Mouse (Mus musculus): Measurements from ENCODE around the gene Enho. TPM values are rescaled to one million over a fixed set of nuclear protein-coding genes. Genes with fewer than 3 reads are reported as not detected.

Gene Enho
- polyA plus RNA-seq, 1 experiment from 2014 or later, result 14.8 TPM

- Histone ChIP-seq H3K36me3 (ENCODE audit: control insufficient read depth, insufficient read depth, low read length) (no peaks in the 10 kb centered on the region), H3K4me2 (ENCODE audit: low read length) (no peak overlapping the region), H3K27me3 (replicated peaks; ENCODE audit: control insufficient read depth, insufficient read depth, low read length) (no peaks in the 10 kb centered on the region), H3K9ac (ENCODE audit: low read length) (no peak overlapping the region), H3K9me3 (ENCODE audit: control insufficient read depth, low read length) (no peaks in the 10 kb centered on the region), H3K4me1 (replicated peaks; ENCODE audit: control insufficient read depth, insufficient read depth, low read length) (peaks cover 21% of the 10 kb centered on the region), H3K27ac (ENCODE audit: low read depth) (0 out of 2 replicates have a peak overlapping the region, but pooled peaks have one; percentile 16), H3K4me3 (ENCODE audit: low read depth, low read length) (no peak overlapping the region)
- ATAC-seq (replicated peaks; ENCODE audit: low FRiP score, low TSS enrichment, low read depth) (peak; percentile 23; the same call in 1 of the 2 replicates), DNase-seq (ENCODE audit: low spot score) (no peak)
- WGBS, result 29% methylated on average over 5 of the region's 5 CpGs
Measured at GRCm38 (mm10) chr4:41671500-41671899, 31.4 kb upstream of the Enho start.

GRCm38 (mm10) chr4:41670836-41671235 lies 30.7 kb upstream of the Enho start:
- H3K4me2 ChIP-seq (ENCODE audit: low read length), result no peak overlapping the region
- no peak overlapping the region for H3K27ac ChIP-seq (ENCODE audit: low read depth)
- no peaks in the 10 kb centered on the region for H3K27me3 ChIP-seq (replicated peaks; ENCODE audit: control insufficient read depth, insufficient read depth, low read length)
- no peak overlapping the region for H3K4me3 ChIP-seq (ENCODE audit: low read depth, low read length)
- no peaks in the 10 kb centered on the region for H3K9me3 ChIP-seq (ENCODE audit: control insufficient read depth, low read length)
- no peak overlapping the region for H3K9ac ChIP-seq (ENCODE audit: low read length)
- DNase-seq (ENCODE audit: low spot score) (no peak), ATAC-seq (replicated peaks; ENCODE audit: low FRiP score, low TSS enrichment, low read depth) (no peak)
- H3K4me1 ChIP-seq (replicated peaks; ENCODE audit: control insufficient read depth, insufficient read depth, low read length), result peaks cover 19% of the 10 kb centered on the region
- H3K36me3 ChIP-seq (ENCODE audit: control insufficient read depth, insufficient read depth, low read length), result no peaks in the 10 kb centered on the region
- 91% methylated on average over 18 of the region's 18 CpGs for WGBS

- 81% methylated on average over 11 of the region's 11 CpGs for WGBS
- ATAC-seq (replicated peaks; ENCODE audit: low FRiP score, low TSS enrichment, low read depth), result no peak
- Histone ChIP-seq H3K4me3 (ENCODE audit: low read depth, low read length) (no peak overlapping the region), H3K4me1 (replicated peaks; ENCODE audit: control insufficient read depth, insufficient read depth, low read length) (peaks cover 32% of the 10 kb centered on the region), H3K36me3 (ENCODE audit: control insufficient read depth, insufficient read depth, low read length) (no peaks in the 10 kb centered on the region), H3K27me3 (replicated peaks; ENCODE audit: control insufficient read depth, insufficient read depth, low read length) (no peaks in the 10 kb centered on the region), H3K27ac (ENCODE audit: low read depth) (no peak overlapping the region), H3K4me2 (ENCODE audit: low read length) (no peak overlapping the region), H3K9ac (ENCODE audit: low read length) (no peak overlapping the region), H3K9me3 (ENCODE audit: control insufficient read depth, low read length) (no peaks in the 10 kb centered on the region)
- DNase-seq (ENCODE audit: low spot score), result no peak
Measured at GRCm38 (mm10) chr4:41666646-41667045, 26.5 kb upstream of the Enho start.

- DNase-seq (ENCODE audit: low spot score) (no peak), ATAC-seq (replicated peaks; ENCODE audit: low FRiP score, low TSS enrichment, low read depth) (0 out of 2 replicates have a peak, but pooled peaks have one; percentile 10)
- no peaks in the 10 kb centered on the region for H3K36me3 ChIP-seq (ENCODE audit: control insufficient read depth, insufficient read depth, low read length)
- H3K4me1 ChIP-seq (replicated peaks; ENCODE audit: control insufficient read depth, insufficient read depth, low read length), result peaks cover 38% of the 10 kb centered on the region
- no peak overlapping the region for H3K4me2 ChIP-seq (ENCODE audit: low read length)
- 2% methylated on average over 7 of the region's 8 CpGs for WGBS
- H3K9me3 ChIP-seq (ENCODE audit: control insufficient read depth, low read length), result no peaks in the 10 kb centered on the region
- H3K9ac ChIP-seq (ENCODE audit: low read length), result no peak overlapping the region
- no peaks in the 10 kb centered on the region for H3K27me3 ChIP-seq (replicated peaks; ENCODE audit: control insufficient read depth, insufficient read depth, low read length)
- no peak overlapping the region for H3K4me3 ChIP-seq (ENCODE audit: low read depth, low read length)
- H3K27ac ChIP-seq (ENCODE audit: low read depth), result 0 out of 2 replicates have a peak overlapping the region, but pooled peaks have one; percentile 47
Measured at GRCm38 (mm10) chr4:41665009-41665675, 25.0 kb upstream of the Enho start.

GRCm38 (mm10) chr4:41664533-41664932 lies 24.4 kb upstream of the Enho start:
- no peak overlapping the region for H3K4me3 ChIP-seq (ENCODE audit: low read depth, low read length)
- H3K4me1 ChIP-seq (replicated peaks; ENCODE audit: control insufficient read depth, insufficient read depth, low read length), result peaks cover 36% of the 10 kb centered on the region
- H3K4me2 ChIP-seq (ENCODE audit: low read length), result no peak overlapping the region
- no peaks in the 10 kb centered on the region for H3K36me3 ChIP-seq (ENCODE audit: control insufficient read depth, insufficient read depth, low read length)
- no peaks in the 10 kb centered on the region for H3K27me3 ChIP-seq (replicated peaks; ENCODE audit: control insufficient read depth, insufficient read depth, low read length)
- WGBS, result 21% methylated on average over 7 of the region's 7 CpGs
- ATAC-seq (replicated peaks; ENCODE audit: low FRiP score, low TSS enrichment, low read depth), result no peak
- DNase-seq (ENCODE audit: low spot score), result no peak
- no peaks in the 10 kb centered on the region for H3K9me3 ChIP-seq (ENCODE audit: control insufficient read depth, low read length)
- H3K9ac ChIP-seq (ENCODE audit: low read length), result no peak overlapping the region
- H3K27ac ChIP-seq (ENCODE audit: low read depth), result no peak overlapping the region

- no peak overlapping the region for H3K9ac ChIP-seq (ENCODE audit: low read length)
- H3K4me2 ChIP-seq (ENCODE audit: low read length), result no peak overlapping the region
- no peak for DNase-seq (ENCODE audit: low spot score)
- H3K27ac ChIP-seq (ENCODE audit: low read depth), result no peak overlapping the region
- H3K9me3 ChIP-seq (ENCODE audit: control insufficient read depth, low read length), result no peaks in the 10 kb centered on the region
- 27% methylated on average over 9 of the region's 9 CpGs for WGBS
- ATAC-seq (replicated peaks; ENCODE audit: low FRiP score, low TSS enrichment, low read depth), result 0 out of 2 replicates have a peak, but pooled peaks have one; percentile 14
- H3K36me3 ChIP-seq (ENCODE audit: control insufficient read depth, insufficient read depth, low read length), result no peaks in the 10 kb centered on the region
- peaks cover 44% of the 10 kb centered on the region for H3K4me1 ChIP-seq (replicated peaks; ENCODE audit: control insufficient read depth, insufficient read depth, low read length)
- H3K4me3 ChIP-seq (ENCODE audit: low read depth, low read length), result no peak overlapping the region
- H3K27me3 ChIP-seq (replicated peaks; ENCODE audit: control insufficient read depth, insufficient read depth, low read length), result no peaks in the 10 kb centered on the region
Measured at GRCm38 (mm10) chr4:41663614-41664013, 23.5 kb upstream of the Enho start.

- no peaks in the 10 kb centered on the region for H3K9me3 ChIP-seq (ENCODE audit: control insufficient read depth, low read length)
- no peaks in the 10 kb centered on the region for H3K27me3 ChIP-seq (replicated peaks; ENCODE audit: control insufficient read depth, insufficient read depth, low read length)
- ATAC-seq (replicated peaks; ENCODE audit: low FRiP score, low TSS enrichment, low read depth) (no peak), DNase-seq (ENCODE audit: low spot score) (no peak)
- peaks cover 4% of the 10 kb centered on the region; the same call in 1 of the 2 replicates for H3K36me3 ChIP-seq (ENCODE audit: control insufficient read depth, insufficient read depth, low read length)
- no peak overlapping the region for H3K4me2 ChIP-seq (ENCODE audit: low read length)
- H3K27ac ChIP-seq (ENCODE audit: low read depth), result no peak overlapping the region
- no peak overlapping the region for H3K4me3 ChIP-seq (ENCODE audit: low read depth, low read length)
- 65% methylated on average over 11 of the region's 11 CpGs for WGBS
- peaks cover 50% of the 10 kb centered on the region for H3K4me1 ChIP-seq (replicated peaks; ENCODE audit: control insufficient read depth, insufficient read depth, low read length)
- H3K9ac ChIP-seq (ENCODE audit: low read length), result no peak overlapping the region
Measured at GRCm38 (mm10) chr4:41662723-41663122, 22.6 kb upstream of the Enho start.

- H3K9ac ChIP-seq (ENCODE audit: low read length), result no peak overlapping the region
- no peak overlapping the region; the same call in 1 of the 2 replicates for H3K27ac ChIP-seq (ENCODE audit: low read depth)
- no peaks in the 10 kb centered on the region for H3K9me3 ChIP-seq (ENCODE audit: control insufficient read depth, low read length)
- 30% methylated on average over 11 of the region's 11 CpGs for WGBS
- no peak overlapping the region for H3K4me3 ChIP-seq (ENCODE audit: low read depth, low read length)
- DNase-seq (ENCODE audit: low spot score) (peak; percentile 74), ATAC-seq (replicated peaks; ENCODE audit: low FRiP score, low TSS enrichment, low read depth) (0 out of 2 replicates have a peak, but pooled peaks have one; percentile 12)
- H3K4me2 ChIP-seq (ENCODE audit: low read length), result 0 out of 2 replicates have a peak overlapping the region, but pooled peaks have one; percentile 3
- peaks cover 50% of the 10 kb centered on the region for H3K4me1 ChIP-seq (replicated peaks; ENCODE audit: control insufficient read depth, insufficient read depth, low read length)
- H3K36me3 ChIP-seq (ENCODE audit: control insufficient read depth, insufficient read depth, low read length), result peaks cover 4% of the 10 kb centered on the region; the same call in 1 of the 2 replicates
- no peaks in the 10 kb centered on the region for H3K27me3 ChIP-seq (replicated peaks; ENCODE audit: control insufficient read depth, insufficient read depth, low read length)
Measured at GRCm38 (mm10) chr4:41660851-41661430, 20.8 kb upstream of the Enho start.

Measured in intestine, embryonic 14.5 days (tissue).